Mouse (Mus musculus) kidney, adult 2 months (tissue): ENCODE results near the gene Il5.

ENCODE experiments used
- CTCF ChIP-seq: fragments of 200-500 bp; conservative IDR thresholded peaks from 2 replicates; pipeline ENCODE4 v1.5.1; 2011; ENCODE audit warnings: low read depth, mild to moderate bottlenecking, control low read depth, low read length, moderate library complexity, mixed read lengths; ENCODE audit not compliant: insufficient read depth, insufficient read length
- POLR2A ChIP-seq: fragments of 200-500 bp; IDR thresholded peaks from one replicate; pipeline ENCODE4 v1.6.1; 2011; ENCODE audit warnings: low read depth, low read length, control low read depth

- TF ChIP-seq POLR2A, result no peak
- TF ChIP-seq CTCF, result no peak
Observed at GRCm38 (mm10) chr11:53680141-53680540, 40.5 kb upstream of the Il5 start.
